Mouse (Mus musculus) lung, postnatal 14 days (tissue): Measurements from ENCODE around the gene Pdxdc1.
"Not testable (repeated sequence)": the region's sequence is repeated elsewhere in the genome, so short reads cannot be mapped to it uniquely, and the experiment has no call there.

Source experiments
- DNase-seq: peaks from one replicate; pipeline ENCODE4 v3.0.0; 2021

Pdxdc1 gene

DNA sequence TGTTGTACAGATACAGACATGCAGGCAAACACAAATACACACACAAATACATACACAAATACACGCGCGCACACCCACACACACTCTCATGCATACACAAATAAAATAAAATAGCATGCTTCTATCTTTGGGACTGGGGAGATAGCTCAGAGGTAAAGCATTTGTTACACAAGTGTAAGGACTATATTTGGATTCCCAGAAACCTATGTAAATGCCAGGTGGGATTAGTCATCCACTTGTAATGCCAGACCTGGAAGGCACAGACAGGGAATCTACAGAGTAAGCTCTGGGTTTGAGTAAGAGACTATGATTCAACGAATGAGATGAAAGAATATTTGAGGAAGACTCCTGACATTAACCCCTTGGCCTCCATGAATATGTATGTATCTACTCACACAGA lies 27.4 kb downstream of the Pdxdc1 start:
- DNase-seq: no peak

DNA sequence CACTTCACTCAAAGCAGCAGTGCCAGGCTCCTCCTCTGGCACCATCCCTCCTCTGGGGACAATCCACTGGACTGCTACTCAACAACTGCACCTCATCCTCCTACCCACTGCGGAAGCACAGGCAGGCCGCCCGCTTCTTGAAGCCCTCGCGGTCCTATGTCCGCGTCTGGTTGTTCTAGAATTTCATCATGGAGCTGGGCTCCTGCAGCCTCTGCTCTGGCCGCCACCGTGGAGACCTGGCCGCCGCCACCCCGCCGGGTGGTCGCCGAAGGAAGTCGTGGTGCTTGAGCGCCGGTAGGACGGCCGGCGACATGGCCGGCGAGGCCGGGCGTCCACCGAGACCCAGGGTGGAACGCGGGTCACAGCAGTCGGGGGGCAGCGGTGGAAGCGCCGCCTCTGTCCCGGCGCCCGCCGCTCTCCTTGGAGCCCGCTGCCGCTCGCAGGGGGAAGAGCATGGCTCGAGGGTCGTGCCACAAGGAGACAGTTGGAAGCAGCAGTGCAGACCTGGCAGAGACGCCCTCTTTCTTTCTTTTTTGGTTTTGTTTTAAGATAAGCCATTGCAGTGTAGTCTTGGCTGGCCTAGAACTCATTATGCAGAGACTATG lies 34.9 kb downstream of the Pdxdc1 start:
- DNase-seq: no peak

DNA sequence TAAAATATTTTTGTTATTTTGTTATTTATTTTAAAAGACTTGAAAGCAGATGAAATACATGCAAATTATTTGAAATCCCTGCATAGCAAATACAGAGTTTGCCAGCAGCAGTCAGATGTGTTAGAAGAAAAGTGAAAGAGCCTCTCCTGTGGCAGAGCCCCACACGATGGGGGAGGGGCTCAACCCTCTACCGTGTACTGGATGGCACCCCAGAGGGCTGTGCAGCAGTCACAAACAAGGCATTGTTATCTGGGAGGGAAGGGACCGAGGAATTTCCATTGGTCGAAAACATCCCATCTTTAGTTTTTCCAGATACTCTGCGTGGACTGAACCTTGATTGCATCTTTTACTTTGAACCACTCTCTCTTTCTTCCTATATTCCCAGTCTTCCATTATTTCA lies 35.5 kb downstream of the Pdxdc1 start:
- DNase-seq: not testable (repeated sequence)

DNA sequence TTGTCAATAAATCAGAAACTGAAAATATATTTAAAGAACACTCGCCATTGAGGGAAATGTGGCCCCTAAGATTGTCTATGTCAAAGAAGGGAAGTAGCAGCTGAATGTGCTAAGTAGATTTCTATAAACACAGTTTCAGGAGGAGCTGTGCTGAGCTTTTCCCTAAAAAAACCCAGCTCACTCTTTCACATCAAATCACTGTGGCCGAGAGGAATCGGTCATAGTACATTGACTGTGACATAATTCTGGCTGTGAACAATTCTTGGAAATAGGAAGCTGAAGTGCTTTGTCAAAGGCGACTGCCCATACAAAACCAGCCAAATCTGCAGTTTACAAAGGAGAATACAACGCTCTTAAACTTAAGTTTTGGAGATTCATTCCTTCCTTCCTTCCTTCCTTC lies 36.3 kb downstream of the Pdxdc1 start:
- DNase-seq: no peak

DNA sequence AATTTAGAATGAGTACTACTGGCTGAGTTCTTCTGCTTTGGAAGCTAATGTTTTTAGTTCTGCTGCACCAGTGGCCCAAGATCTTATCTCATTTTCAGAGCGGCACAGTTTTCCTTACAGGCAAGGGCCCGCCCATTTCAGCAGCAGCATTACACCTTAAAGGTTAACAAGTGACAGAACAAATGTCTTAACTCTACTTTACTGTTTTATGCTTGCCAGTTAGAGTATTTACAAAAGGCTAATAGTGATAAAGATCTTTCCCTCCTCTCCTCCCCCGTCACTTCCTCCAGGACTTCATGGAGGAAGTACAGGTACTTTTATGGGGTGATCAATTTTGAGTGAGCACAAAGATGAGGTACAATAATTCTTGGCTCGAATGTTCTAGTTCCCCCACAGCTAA lies 36.9 kb downstream of the Pdxdc1 start:
- DNase-seq: no peak

DNA sequence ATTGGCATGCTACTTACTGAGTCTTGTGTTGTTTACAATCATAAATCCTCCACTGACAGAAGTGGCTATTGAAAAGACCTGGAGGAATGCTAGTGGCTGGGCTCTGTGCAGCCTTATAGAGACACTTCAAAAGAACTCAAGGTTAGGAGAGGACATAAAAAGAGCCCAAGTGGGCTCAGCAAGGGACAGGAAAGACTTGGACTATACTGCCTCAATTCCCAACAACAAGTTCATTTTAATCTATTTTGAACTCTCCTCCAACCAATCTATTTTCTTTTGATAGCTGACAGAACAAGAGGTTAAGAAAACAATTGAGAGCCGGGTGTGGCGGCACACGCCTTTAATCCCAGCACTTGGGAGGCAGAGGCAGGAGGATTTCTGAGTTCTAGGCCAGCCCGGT lies 49.0 kb downstream of the Pdxdc1 start:
- DNase-seq: no peak

DNA sequence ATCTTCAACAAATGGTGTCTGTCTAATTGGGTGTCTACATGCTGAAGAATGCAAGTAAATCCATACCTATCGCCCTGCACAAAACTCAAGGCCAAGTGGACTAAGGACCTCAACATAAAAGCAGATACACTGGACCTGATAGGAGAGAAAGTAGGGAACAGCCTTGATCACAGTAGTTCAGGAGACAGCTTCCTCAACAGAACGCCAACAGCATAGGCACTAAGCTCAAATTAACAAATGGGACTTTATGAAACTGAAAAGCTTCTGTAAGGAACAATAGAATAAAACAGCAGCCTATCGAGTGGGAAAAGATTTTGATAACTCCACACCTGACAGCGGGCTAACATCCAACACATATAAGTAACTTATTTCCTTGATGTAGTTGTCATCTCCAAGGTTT lies 51.5 kb downstream of the Pdxdc1 start:
- no peak for DNase-seq

DNA sequence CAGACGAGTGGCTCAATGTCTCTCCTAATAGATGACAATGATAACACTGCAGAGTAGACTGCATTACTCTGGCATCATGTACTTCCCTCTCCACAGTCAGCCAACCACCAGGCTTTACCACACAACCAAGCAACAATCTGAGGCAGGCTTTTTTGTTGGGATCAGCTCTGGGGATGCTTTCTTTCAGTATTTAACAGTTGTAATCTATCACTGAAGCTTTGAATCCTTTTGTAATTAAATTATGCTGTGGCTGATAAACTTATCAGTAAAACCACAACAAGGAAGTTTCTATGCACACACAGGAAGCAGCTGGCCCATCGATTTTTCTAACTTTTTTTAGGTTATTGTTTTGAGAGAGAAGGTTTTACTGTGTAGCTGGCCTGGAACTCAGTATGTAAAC lies 54.6 kb downstream of the Pdxdc1 start:
- no peak for DNase-seq

DNA sequence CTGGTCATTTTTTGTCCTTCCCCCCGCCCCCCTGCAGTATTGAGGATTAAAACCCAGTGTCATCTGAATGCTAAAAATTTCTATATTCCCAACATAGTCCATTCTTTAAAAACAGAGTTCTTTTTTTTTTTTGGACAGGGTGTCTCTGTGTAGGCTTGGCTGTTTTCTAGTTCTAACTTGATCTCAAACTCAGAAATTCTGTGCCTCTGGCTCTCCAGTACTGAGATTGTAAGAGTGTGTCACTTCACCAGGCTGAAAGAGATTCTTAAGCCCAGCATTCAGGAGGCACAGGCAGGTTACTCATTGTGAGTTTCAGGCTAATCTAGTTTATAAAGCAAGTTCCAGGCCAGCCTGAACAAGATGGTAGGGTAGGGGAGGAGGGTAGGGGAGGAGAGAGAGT lies 56.3 kb downstream of the Pdxdc1 start:
- DNase-seq: no peak

DNA sequence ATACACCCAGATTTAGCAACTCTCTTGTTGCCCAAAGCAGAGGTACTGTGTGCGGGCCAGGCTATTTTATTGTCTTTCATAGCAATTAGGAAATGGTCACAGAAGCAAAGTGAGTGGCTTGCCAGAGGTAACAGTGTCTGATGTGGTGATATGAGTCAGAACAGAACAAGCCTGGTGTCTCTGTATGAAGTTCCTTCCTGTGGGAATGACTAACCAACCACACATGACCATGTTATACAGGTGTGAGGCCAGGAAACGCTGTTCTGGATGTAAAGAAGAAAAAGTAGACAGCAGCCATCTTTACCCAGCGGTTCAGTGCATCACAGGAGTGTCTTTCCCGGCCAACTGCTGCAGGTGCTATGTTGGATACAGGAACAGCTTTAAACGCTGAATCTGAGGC lies 57.9 kb downstream of the Pdxdc1 start:
- no peak for DNase-seq

DNA sequence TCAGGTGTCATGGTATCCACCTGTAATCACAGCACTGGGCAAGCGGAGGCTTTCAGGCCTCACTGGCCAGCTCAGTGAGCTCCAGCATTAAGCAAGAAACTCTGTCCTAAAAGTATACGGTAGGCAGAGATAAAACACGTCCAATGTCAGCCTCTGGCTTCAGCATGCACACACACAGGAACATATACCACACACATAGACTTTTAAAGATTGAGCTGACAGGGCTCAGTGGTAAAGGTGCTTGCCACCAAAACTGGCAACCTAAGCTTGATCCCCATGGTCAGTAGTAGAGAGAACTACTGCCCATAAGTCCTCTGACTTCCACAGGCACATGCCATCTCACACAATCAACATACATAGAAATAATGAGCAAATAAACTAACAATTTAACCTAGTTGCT lies 62.0 kb downstream of the Pdxdc1 start:
- no peak for DNase-seq

DNA sequence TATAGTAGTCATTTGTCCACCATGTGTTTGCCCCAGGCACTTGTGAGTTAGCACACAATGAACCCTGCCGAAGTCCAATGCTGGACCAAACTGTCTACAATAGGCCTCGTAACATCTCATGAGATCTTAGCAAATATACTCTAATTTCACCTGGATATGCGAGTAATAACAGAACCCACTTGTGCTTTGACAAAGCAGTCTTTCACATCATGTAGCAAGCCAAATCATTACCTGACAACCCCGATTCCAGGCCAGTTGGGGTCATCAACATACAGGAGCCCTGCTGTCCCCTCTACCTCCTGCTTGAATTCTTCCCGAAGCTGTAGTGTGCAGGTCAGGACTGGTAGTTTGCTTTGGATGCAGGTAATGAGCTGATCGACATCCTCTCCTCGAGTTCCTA lies 62.9 kb downstream of the Pdxdc1 start:
- DNase-seq: no peak

DNA sequence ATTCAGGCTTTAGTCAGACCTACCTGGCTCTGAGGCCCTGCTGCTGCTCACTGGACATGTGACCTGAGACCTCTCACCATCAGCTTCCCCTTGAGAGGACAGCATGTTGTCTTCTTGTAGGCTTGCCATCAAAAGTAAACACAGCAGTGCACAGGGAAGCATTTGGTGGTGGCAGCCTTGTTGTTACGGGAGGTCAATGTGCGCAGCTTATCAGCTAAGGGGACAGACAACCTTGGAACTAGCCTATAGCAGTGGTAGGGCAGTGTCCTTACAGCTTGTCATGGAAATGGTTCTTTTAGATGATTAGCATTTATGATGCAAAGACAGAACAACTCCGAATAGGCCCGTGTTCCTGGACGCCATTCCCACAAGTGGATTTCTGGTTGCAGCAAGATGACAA lies 68.5 kb downstream of the Pdxdc1 start:
- no peak for DNase-seq

DNA sequence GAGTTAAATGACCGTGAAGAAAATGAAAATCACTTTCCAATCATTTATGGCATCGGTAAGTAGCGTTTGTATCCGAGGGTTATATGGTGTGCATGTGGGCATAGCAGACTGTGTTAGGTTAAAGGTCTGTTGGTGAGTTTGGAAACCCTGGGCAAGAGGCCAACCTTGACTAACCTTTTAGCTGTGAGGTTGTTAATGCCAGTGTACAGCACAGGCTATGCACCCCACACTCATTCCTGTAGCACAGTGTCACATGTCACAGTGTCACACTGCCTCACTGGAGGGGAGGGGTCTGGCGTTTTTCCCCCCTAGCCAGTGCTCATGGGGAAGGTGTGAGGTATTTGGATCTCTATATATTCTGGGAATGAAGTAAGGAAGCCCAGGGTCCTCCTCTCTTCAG lies 71.3 kb downstream of the Pdxdc1 start:
- no peak for DNase-seq

DNA sequence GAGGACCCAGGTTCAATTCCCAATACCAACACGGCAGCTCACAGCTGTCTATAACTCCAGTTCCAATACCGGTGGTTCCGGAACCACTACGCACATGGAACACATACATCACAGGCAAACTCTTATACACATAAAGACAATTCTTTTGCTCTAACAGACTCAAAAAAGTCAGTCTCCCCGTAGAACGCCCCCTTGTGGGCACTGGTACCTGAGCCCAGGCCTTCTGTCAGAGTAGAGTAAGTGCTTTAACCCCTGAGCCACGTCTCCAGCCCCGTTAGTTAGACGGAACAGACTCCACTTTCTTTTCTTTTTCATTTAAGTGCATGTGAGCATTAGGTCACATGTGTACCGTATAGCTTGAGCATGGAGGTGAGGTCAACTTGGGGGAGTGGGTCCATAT lies 72.5 kb downstream of the Pdxdc1 start:
- DNase-seq: no peak

DNA sequence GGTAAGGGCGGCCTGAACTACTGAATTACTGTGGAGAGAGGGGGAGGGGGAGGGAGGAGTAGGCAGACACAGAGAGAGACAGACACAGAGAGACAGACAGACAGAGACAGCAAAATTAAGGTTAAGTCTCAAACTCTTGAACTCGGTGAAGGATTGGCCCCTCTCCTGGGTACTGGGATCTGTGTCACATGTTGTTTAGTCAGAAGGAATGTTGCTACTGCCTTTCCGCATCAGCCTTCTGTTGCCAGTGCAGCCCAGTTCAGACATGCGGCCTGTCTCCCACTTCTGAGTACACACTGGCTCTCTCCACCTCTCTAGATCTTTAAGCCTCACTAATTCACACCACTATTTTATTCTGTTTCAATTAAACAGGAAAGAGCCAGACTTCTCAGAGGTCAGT lies 76.4 kb downstream of the Pdxdc1 start:
- no peak for DNase-seq

DNA sequence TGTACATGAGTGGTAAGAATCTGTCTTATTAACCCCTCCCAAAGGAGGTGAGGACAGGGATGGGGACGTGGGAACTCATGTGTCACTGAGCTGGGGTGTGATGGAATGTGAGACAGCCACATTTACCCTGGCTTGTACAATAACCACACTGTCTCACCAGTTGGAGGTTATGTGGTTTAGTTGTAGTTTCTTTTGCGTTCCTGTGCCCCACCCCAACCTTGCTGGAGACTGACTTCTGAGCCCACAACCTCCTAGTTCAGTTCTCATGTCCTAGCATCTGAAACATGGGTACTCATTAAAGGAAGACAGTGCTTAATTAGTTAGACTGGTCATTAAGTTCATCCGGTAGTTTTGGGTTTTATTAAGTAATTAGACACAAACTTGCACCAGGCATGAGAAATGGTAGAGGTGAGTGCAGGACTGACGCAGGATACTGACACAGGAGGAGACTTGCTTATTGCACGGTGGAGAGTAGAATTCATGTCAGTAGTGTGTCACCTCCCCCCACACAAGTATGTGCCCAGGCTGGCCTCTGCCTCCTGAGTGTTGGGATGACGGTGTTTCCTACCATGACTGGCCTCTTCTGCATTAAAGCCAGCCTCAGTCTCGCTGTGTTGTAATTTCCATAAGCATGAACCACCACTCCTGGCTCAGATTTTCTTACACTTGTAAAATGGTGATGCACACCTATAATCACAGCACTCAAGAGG lies 77.0 kb downstream of the Pdxdc1 start:
- no peak for DNase-seq

DNA sequence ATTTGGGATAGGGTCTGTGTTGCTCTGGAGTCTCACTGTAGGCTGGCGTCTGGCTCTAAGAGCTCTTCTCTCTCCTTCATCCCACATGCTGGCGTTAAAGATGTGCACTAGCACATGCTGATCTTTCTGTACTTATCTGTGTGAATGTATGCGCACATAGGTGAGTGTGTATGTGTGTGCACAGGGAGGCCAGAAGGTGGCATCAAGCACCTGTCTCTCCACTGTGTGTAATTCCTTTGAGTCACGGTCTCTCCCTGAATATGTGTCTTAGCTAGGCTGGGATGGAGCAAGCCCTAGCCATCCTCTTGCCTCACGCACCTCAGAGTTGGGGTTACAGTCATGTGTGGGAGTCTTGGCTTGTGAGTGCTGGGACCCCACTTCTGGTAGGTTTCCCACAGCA lies 82.2 kb downstream of the Pdxdc1 start:
- DNase-seq: no peak

DNA sequence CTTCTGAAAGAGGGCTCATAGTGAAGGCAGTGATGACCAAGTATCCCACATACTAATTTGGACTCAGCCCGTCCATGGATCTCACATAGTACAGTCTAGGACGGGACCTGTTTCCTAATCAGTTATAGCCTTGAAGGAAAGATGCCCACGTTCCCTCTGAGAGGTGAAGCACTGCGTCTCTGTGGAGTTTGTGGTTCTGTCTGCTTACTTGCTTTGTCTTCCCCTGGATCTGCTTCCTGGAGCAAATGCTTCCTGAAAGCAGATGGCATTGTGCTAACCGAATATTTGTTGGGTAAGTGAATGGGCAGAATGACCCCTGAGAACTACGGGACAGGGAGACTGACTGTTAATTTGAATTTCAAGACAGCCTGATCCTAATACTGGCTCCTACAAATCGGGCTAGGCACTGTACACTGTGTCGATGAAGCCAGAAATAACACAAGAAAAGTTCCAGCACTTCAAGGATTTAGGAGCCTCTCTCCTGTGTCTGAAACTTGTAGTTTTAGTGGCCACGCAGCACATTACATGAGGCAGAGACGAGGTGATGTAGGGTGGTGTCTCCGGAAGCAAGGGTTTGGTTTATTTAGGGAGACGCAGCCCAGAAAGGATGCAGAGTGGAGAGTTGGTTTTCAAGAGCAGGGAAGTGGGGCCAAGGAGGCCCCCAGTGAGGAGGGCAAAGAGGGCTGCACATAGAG lies 83.0 kb downstream of the Pdxdc1 start:
- DNase-seq: no peak

DNA sequence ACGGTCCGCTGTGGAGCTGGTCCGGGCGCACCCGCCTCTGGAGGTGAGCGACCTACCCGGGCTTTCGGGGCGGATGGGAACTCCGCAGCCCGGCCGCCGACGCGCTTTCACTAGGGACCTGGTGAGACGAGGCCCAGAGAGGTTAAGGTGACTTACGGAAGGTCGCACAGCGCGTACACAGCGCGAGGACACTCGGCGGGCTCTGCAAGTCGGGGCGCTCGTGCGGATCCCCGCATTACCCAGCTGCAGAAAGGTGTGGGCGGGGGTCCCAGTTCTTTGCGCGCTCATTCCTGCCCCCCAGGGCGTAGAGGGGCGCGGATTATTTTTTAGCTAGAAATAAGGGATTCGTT lies 83.6 kb downstream of the Pdxdc1 start:
- no peak for DNase-seq

DNA sequence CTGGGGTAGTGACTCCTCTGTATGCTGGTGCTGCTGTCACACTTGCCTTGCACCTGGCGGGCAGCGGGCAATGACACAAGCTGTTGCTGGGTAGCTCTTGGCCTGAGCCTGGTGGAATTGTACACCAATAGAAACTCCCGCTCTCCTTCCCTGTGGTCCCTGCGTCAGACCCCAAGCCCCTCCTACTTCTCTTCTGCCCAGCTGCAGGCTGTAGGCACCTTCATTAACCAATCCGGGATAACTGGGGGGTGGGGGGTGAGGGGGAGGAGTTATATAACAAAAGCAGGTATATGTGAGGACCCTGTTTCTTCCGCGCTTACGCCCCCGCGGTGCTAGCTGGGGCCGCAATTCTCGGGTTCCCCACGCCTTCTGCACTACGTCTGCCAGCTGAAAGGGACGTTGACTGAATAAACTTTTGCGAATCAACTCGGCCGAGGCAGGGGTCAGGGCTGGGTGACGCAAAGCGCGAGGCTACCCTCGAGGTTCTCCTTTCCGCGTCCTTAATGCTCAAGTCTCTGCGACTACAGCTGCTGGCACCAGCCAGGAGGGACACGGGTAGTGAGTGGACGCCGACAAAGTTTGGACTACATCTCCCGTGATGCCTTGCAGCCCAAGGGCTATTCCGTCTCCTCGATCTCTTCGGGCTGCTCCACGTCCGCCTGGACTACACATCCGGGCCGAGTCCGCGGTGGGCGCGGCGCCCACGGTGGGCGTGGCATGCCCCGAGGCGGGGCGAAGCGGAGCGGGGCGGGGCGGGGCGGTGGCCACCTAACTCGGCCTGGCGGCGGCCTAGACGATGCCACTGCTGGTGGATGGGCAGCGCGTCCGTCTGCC lies 84.2 kb downstream of the Pdxdc1 start, which contains the start of gene Ntan1:
Ntan1 (plus strand) TSS at position 286 of the 834 bp plus-strand sequence.
- DNase-seq: peak; percentile 97

DNA sequence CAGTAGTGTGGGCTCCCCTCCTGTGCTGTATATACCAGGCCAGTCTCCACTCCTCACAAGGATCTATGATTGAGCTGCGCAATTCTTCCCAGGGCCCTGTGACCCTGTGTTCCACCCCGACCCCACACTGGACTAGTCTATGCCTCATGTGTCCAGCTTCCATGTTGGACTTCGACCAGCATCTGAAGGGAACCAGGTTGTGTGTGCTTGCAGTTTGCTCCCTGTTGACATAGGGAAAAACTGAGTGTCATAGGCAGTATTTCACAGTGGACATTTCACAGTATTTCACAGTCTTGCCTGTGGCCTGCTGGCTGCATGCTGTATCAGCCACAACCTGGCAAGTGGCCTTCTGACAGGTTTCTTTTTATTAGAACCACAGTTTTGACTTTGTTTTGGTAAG lies 89.7 kb downstream of the Pdxdc1 start:
- no peak for DNase-seq

DNA sequence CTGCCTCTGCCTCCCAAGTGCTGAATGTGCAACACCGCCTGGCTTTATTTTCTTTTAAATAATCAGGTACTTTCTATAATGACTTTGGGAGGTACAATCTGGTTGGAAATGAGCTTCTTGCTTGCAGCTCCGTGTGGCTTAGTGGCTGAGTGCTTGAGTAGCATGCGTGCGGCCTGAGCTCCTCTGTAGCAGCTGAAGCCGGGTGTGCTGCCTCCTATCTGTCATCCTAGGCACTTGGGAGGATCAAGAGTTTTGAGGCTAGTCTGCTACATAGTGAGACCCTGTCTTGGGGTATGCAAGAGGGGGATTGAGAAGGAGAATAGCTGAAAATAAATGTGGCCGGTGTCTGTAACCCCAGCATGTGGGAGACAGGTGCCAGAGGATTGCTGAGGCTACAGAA lies 90.8 kb downstream of the Pdxdc1 start:
- DNase-seq: no peak

DNA sequence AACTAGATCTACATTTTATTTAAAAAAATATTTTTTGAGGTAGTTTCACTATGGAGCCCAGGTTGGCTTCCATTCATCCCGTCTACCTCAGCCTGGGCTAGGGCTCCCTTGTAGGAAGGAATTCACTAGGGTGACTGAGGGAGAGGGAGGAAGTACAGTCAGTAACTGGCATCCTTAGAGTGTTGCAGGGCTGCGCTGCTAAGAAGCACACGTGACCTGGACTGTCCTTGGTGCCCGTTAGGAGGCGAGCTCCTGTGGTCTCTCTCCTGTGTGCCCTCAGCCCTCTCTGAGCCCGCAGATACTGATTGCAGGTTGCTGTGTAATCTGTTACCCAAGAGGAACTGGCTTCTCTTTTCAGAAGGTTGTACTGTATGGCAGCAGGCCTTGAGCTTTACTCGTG lies 94.5 kb downstream of the Pdxdc1 start:
- DNase-seq: no peak
